Mouse (Mus musculus) MEL (cell line): ENCODE measurements at regions not wholly inside any gene's neighbourhood (a gene's known extent, or its start where the extent isn't known, plus 50 kb on each side); places are given as distances from the start of the nearest gene placed in this dataset.

Experiments used
- DNase-seq: peaks from one replicate; pipeline ENCODE4 v3.0.0; 2011; ENCODE audit warnings: low read depth, low spot score
- H3K27ac ChIP-seq: 2 replicates; pipeline ENCODE4 v1.5.1; 2012; ENCODE audit warnings: low read depth, mild to moderate bottlenecking, control low read depth, low read length, moderate library complexity; ENCODE audit not compliant: control insufficient read depth
- H3K27me3 ChIP-seq, 2 experiments: fragments of 150-350 bp in 1 of 2; sonication (generic) in 1 of 2; 2 replicates each; pipeline ENCODE4 v1.6.1; 2012; ENCODE audit warnings: low read length in 2 of 2, mild to moderate bottlenecking in 2 of 2, improper control_type of control experiment in 1 of 2, moderate library complexity in 1 of 2; ENCODE audit not compliant: insufficient read depth in 2 of 2, control insufficient read depth in 1 of 2
- H3K36me3 ChIP-seq, 2 experiments: 2 replicates each; pipeline ENCODE4 v1.6.1; 2012 to 2014; ENCODE audit warnings: low read length in 2 of 2, improper control_type of control experiment in 1 of 2, inconsistent platforms in 1 of 2, mild to moderate bottlenecking in 1 of 2; ENCODE audit not compliant: insufficient read depth in 2 of 2, control insufficient read depth in 1 of 2
- H3K4me1 ChIP-seq, 2 experiments: fragments of 150-350 bp in 1 of 2; sonication (generic) in 1 of 2; 2 replicates each; pipeline ENCODE4 v1.6.1; 2012; ENCODE audit warnings: low read length in 2 of 2, improper control_type of control experiment in 1 of 2, mild to moderate bottlenecking in 1 of 2; ENCODE audit not compliant: insufficient read depth in 2 of 2, control insufficient read depth in 1 of 2
- H3K4me3 ChIP-seq, 2 experiments: fragments of 150-350 bp in 1 of 2; sonication (generic) in 1 of 2; 2 replicates each; pipeline ENCODE4 v1.5.1; 2012; ENCODE audit warnings: low read depth in 2 of 2, low read length in 2 of 2, mild to moderate bottlenecking in 2 of 2, moderate library complexity in 2 of 2, control low read depth in 1 of 2, improper control_type of control experiment in 1 of 2; ENCODE audit not compliant: control insufficient read depth in 1 of 2, insufficient read depth in 1 of 2
- H3K79me2 ChIP-seq: 2 replicates; pipeline ENCODE4 v1.6.1; 2012; ENCODE audit warnings: mild to moderate bottlenecking, low read length, moderate library complexity; ENCODE audit not compliant: control insufficient read depth, poor library complexity, insufficient read depth
- H3K9ac ChIP-seq: 2 replicates; pipeline ENCODE4 v1.6.1; 2012; ENCODE audit warnings: low read depth, mild to moderate bottlenecking, control low read depth, low read length, moderate library complexity; ENCODE audit not compliant: control insufficient read depth, poor library complexity, severe bottlenecking
- H3K9me3 ChIP-seq: fragments of 150-350 bp; sonication (generic); replicated peaks from 2 replicates; pipeline ENCODE4 v1.6.1; 2012; ENCODE audit warnings: mild to moderate bottlenecking, low read length, improper control_type of control experiment, moderate library complexity; ENCODE audit not compliant: insufficient read depth
- BHLHE40 ChIP-seq: IDR thresholded peaks from 2 replicates; pipeline ENCODE4 v1.6.1; 2012; ENCODE audit warnings: low read depth, mild to moderate bottlenecking, inconsistent platforms, low read length, improper control_type of control experiment, borderline replicate concordance
- CHD2 ChIP-seq: IDR thresholded peaks from 2 replicates; pipeline ENCODE4 v1.6.1; 2011; ENCODE audit warnings: low read length, improper control_type of control experiment
- E2F4 ChIP-seq: IDR thresholded peaks from 2 replicates; pipeline ENCODE4 v1.6.1; 2011; ENCODE audit warnings: low read depth, low read length, improper control_type of control experiment, borderline replicate concordance
- ELF1 ChIP-seq: IDR thresholded peaks from 2 replicates; pipeline ENCODE4 v1.6.1; 2014; ENCODE audit warnings: low read depth, mild to moderate bottlenecking, inconsistent platforms, low read length, improper control_type of control experiment, moderate library complexity
- EP300 ChIP-seq, 2 experiments: IDR thresholded peaks; 2 replicates each; pipeline ENCODE4 v1.6.1; 2011; ENCODE audit warnings: improper control_type of control experiment in 2 of 2, low read length in 2 of 2, low read depth in 1 of 2, mild to moderate bottlenecking in 1 of 2
- GABPA ChIP-seq: IDR thresholded peaks from 2 replicates; pipeline ENCODE4 v1.6.1; 2012; ENCODE audit warnings: low read depth, mild to moderate bottlenecking, inconsistent platforms, low read length, improper control_type of control experiment, moderate library complexity
- JUND ChIP-seq: IDR thresholded peaks from 2 replicates; pipeline ENCODE4 v1.6.1; 2011; ENCODE audit warnings: low read depth, mild to moderate bottlenecking, improper control_type of control experiment, low read length
- KAT2A ChIP-seq: conservative IDR thresholded peaks from 2 replicates; pipeline ENCODE4 v1.6.1; 2012; ENCODE audit warnings: low read depth, low read length, improper control_type of control experiment, inconsistent platforms
- MAZ ChIP-seq: IDR thresholded peaks from 2 replicates; pipeline ENCODE4 v1.6.1; 2012; ENCODE audit warnings: low read depth, mild to moderate bottlenecking, inconsistent platforms, low read length, improper control_type of control experiment
- MEF2A ChIP-seq: IDR thresholded peaks from 2 replicates; pipeline ENCODE4 v1.6.1; 2014; ENCODE audit warnings: low read depth, mild to moderate bottlenecking, inconsistent platforms, low read length, improper control_type of control experiment; ENCODE audit not compliant: poor library complexity, insufficient replicate concordance, severe bottlenecking; ENCODE audit errors: extremely low read depth
- NELFE ChIP-seq: IDR thresholded peaks from 2 replicates; pipeline ENCODE4 v1.6.1; 2011; ENCODE audit warnings: low read depth, low read length, improper control_type of control experiment
- NRF1 ChIP-seq: IDR thresholded peaks from 2 replicates; pipeline ENCODE4 v1.6.1; 2014; ENCODE audit warnings: low read depth, mild to moderate bottlenecking, inconsistent platforms, low read length, improper control_type of control experiment, moderate library complexity; ENCODE audit not compliant: poor library complexity, insufficient read depth, severe bottlenecking
- POLR2A ChIP-seq, 2 experiments: IDR thresholded peaks; 2 replicates each; pipeline ENCODE4 v1.6.1; 2011 to 2012; ENCODE audit warnings: low read length in 2 of 2, mild to moderate bottlenecking in 2 of 2, control low read depth in 1 of 2, improper control_type of control experiment in 1 of 2, low read depth in 1 of 2, moderate library complexity in 1 of 2; ENCODE audit not compliant: control insufficient read depth in 1 of 2, insufficient read depth in 1 of 2, poor library complexity in 1 of 2
- POLR2AphosphoS2 ChIP-seq: IDR thresholded peaks from 2 replicates; pipeline ENCODE4 v1.6.1; 2011; ENCODE audit warnings: low read length, improper control_type of control experiment
- SMC3 ChIP-seq: IDR thresholded peaks from 2 replicates; pipeline ENCODE4 v1.6.1; 2011; ENCODE audit warnings: low read depth, low read length, improper control_type of control experiment
- TAL1 ChIP-seq: IDR thresholded peaks from 2 replicates; pipeline ENCODE4 v1.6.1; 2012; ENCODE audit warnings: mild to moderate bottlenecking, inconsistent platforms, low read length, moderate library complexity, mixed read lengths
- TBP ChIP-seq: IDR thresholded peaks from 2 replicates; pipeline ENCODE4 v1.8.0; 2011; ENCODE audit warnings: low read depth, low read length, improper control_type of control experiment
- TCF12 ChIP-seq: IDR thresholded peaks from 2 replicates; pipeline ENCODE4 v1.6.1; 2014; ENCODE audit warnings: low read depth, mild to moderate bottlenecking, inconsistent platforms, low read length, improper control_type of control experiment, moderate library complexity
- USF2 ChIP-seq, 2 experiments: IDR thresholded peaks; 2 replicates each; pipeline ENCODE4 v1.6.1; 2011 to 2012; ENCODE audit warnings: improper control_type of control experiment in 2 of 2, low read length in 2 of 2, borderline replicate concordance in 1 of 2, inconsistent platforms in 1 of 2, low read depth in 1 of 2, mild to moderate bottlenecking in 1 of 2; ENCODE audit not compliant: insufficient read depth in 1 of 2
- ZKSCAN1 ChIP-seq: IDR thresholded peaks from 2 replicates; pipeline ENCODE4 v1.6.1; 2012; ENCODE audit warnings: low read depth, mild to moderate bottlenecking, inconsistent platforms, low read length, improper control_type of control experiment, moderate library complexity

- no peak for DNase-seq
- Histone ChIP-seq H3K27ac (no peak overlapping the region), H3K36me3 (no peaks in the 10 kb centered on the region), H3K9me3 (no peaks in the 10 kb centered on the region), H3K27me3 (no peaks in the 10 kb centered on the region), H3K9ac (no peak overlapping the region), H3K4me1 (no peaks in the 10 kb centered on the region), H3K4me3 (no peak overlapping the region)
- TF ChIP-seq JUND (no peak), CHD2 (no peak), USF2 (IDR thresholded peaks at IDR 0.05; ENCODE audit: borderline replicate concordance in 1 of 2, insufficient read depth in 1 of 2, low read depth in 1 of 2, low read length in 2 of 2) (no peak), KAT2A (no peak), NELFE (no peak), NRF1 (no peak), GABPA (no peak), ZKSCAN1 (no peak), ELF1 (no peak), POLR2AphosphoS2 (no peak)
- TF ChIP-seq, all 39 proteins: peak for 0
- no peaks in the 10 kb centered on the region for H3K79me2 ChIP-seq
Observed at GRCm38 (mm10) chr9:122534965-122535364, 183.6 kb downstream of the Abhd5 start.

- no peak overlapping the region for H3K9ac ChIP-seq
- no peak for DNase-seq
- no peak overlapping the region for H3K4me3 ChIP-seq
- no peak overlapping the region for H3K27ac ChIP-seq
- no peaks in the 10 kb centered on the region for H3K79me2 ChIP-seq
- H3K9me3 ChIP-seq, result no peaks in the 10 kb centered on the region
- H3K4me1 ChIP-seq, result no peaks in the 10 kb centered on the region
- H3K27me3 ChIP-seq, result no peaks in the 10 kb centered on the region
- TF ChIP-seq SMC3 (no peak), TCF12 (no peak), NRF1 (no peak), NELFE (no peak), EP300 (IDR thresholded peaks at IDR 0.05; ENCODE audit: low read depth in 1 of 2, low read length in 2 of 2) (no peak), MEF2A (no peak), POLR2A (IDR thresholded peaks at IDR 0.05; ENCODE audit: control insufficient read depth in 1 of 2, insufficient read depth in 1 of 2, low read depth in 1 of 2, low read length in 2 of 2, poor library complexity in 1 of 2) (no peak), MAZ (no peak), TAL1 (no peak), TBP (no peak), KAT2A (no peak), BHLHE40 (no peak), E2F4 (no peak)
- no peaks in the 10 kb centered on the region for H3K36me3 ChIP-seq
Observed at GRCm38 (mm10) chr9:122540091-122540490, 188.7 kb downstream of the Abhd5 start.
